Mouse (Mus musculus) forebrain, embryonic 16.5 days (tissue): ENCODE measurements around the gene Psen1. TPM values are rescaled to one million over a fixed set of nuclear protein-coding genes. Genes with fewer than 3 reads are reported as not detected.

Experiments used
- ATAC-seq: fragments of 200-750 bp; cut with Nextera tagmentation; 2 replicates; pipeline ENCODE4 v1.8.0; 2017; ENCODE audit warnings: mild to moderate bottlenecking, moderate library complexity
- H3K27ac ChIP-seq: fragments of 300-500 bp; sonication (generic); 2 replicates; pipeline ENCODE4 v1.5.1; 2014; ENCODE audit warnings: low read length, control low read depth
- H3K27me3 ChIP-seq: fragments of 300-500 bp; sonication (generic); replicated peaks from 2 replicates; pipeline ENCODE4 v1.6.1; 2014; ENCODE audit warnings: low read length; ENCODE audit not compliant: control insufficient read depth, insufficient read depth
- H3K36me3 ChIP-seq: fragments of 300-500 bp; sonication (generic); 2 replicates; pipeline ENCODE4 v1.6.1; 2014; ENCODE audit not compliant: control insufficient read depth, insufficient read depth
- H3K4me1 ChIP-seq: fragments of 300-500 bp; sonication (generic); replicated peaks from 2 replicates; pipeline ENCODE4 v1.6.1; 2014; ENCODE audit warnings: low read length; ENCODE audit not compliant: control insufficient read depth, insufficient read depth
- H3K4me2 ChIP-seq: fragments of 300-500 bp; sonication (generic); 2 replicates; pipeline ENCODE4 v1.6.1; 2014; ENCODE audit warnings: mild to moderate bottlenecking, low read length, control low read depth
- H3K4me3 ChIP-seq: fragments of 300-500 bp; sonication (generic); replicated peaks from 2 replicates; pipeline ENCODE4 v1.5.1; 2014; ENCODE audit warnings: mild to moderate bottlenecking, low read length, control low read depth
- H3K9ac ChIP-seq: fragments of 300-500 bp; sonication (generic); replicated peaks from 2 replicates; pipeline ENCODE4 v1.6.1; 2014; ENCODE audit warnings: low read depth, low read length, control low read depth
- H3K9me3 ChIP-seq: fragments of 300-500 bp; sonication (generic); 2 replicates; pipeline ENCODE4 v1.6.1; 2016; ENCODE audit warnings: low read length; ENCODE audit not compliant: control insufficient read depth
- WGBS: fragments of 180-500 bp; shearing (Covaris S2); extraction: QIAGEN DNeasy Blood & Tissue Kit; methylation state at CpG from one replicate; pipeline ENCODE4 v1.1.7; 2014; 5-methylcytosine and 5-hydroxymethylcytosine counted together
- polyA plus RNA-seq: library from polyadenylated mRNA; unstranded; fragments of >200 nt; fragmentation: Nextera tagmentation; extraction: Ambion mirVana; gene quantifications from 2 replicates; pipeline ENCODE4 v1.2.1, GENCODE M21; 2015

Gene Psen1
- polyA plus RNA-seq, 1 experiment from 2014 or later: 73.7 TPM

DNA sequence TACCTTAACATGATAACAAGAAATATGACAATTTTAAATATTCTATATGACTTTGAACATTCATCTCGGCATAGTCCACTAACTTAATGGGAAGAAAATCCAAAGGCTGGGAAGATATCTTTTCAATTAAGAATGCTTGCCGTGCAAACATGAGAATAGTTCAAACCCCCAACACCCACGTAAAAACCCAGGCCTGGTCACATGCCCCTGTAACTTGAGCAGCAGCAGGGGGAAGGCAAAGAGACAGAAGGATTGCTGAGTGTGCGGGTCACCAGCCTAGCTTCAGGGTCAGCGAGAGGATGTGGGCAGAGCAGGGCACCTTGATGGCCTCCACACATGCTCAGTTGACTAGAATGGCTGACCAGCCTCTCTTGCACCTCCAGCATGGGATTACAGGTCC lies 53.8 kb downstream of the Psen1 start:
- WGBS: 82% methylated on average over 5 of the region's 5 CpGs

DNA sequence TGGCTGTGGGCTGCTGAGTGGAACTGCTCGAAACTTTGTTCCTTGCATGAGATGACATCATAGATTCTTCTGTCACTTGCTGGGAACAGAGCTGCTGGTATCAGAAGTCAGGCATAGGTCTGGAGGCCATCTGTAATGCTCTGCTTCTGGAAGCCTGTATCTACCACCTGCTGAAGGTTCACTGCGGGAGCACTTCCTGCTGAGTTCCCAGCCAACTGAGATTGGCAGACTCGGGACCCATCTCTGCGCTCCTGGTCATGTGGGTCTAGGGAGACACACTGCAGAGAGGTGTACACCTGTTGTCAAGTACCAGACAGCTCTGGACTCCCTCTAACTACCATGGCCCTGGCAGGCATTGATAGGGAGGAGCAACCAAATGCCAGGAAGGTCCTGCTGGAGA lies 54.9 kb downstream of the Psen1 start:
- Histone ChIP-seq H3K36me3 (no peaks in the 10 kb centered on the region), H3K4me2 (no peak overlapping the region), H3K9me3 (peaks cover 2% of the 10 kb centered on the region; the same call in 1 of the 2 replicates), H3K4me1 (no peaks in the 10 kb centered on the region), H3K9ac (no peak overlapping the region), H3K4me3 (no peak overlapping the region), H3K27ac (no peak overlapping the region), H3K27me3 (no peaks in the 10 kb centered on the region)
- WGBS: 84% methylated on average over 4 of the region's 4 CpGs
- no peak for ATAC-seq

More for the DNA sequence above, 53.8 kb downstream of the Psen1 start:
- Histone ChIP-seq H3K27ac (no peak overlapping the region), H3K9me3 (peaks cover 2% of the 10 kb centered on the region; the same call in 1 of the 2 replicates), H3K4me1 (no peaks in the 10 kb centered on the region), H3K27me3 (no peaks in the 10 kb centered on the region), H3K36me3 (0 out of 2 replicates have a peak, but pooled peaks cover 2% of the 10 kb centered on the region), H3K4me3 (no peak overlapping the region), H3K9ac (no peak overlapping the region), H3K4me2 (no peak overlapping the region)
- no peak for ATAC-seq

DNA sequence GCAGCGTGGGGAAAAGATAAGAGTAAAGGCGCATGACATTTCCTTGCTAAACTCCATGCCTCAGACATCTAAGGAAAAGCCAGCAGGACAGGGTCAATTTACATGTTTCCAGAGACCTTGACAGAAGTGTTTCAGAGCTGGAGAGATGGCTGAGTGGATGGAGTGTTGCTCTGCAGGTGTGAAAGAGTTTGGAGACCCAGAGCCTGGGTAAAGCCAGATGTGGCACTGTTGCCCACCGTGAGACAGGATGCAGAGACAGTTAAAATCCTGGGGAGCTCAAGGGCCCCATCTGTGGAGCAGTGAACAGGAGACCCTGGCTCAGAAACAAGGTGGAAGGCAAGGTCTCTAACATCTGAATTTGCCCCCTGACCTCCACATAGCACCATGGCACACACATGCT lies 55.8 kb downstream of the Psen1 start:
- Histone ChIP-seq H3K4me2 (no peak overlapping the region), H3K27ac (no peak overlapping the region), H3K4me1 (no peaks in the 10 kb centered on the region), H3K36me3 (no peaks in the 10 kb centered on the region), H3K27me3 (no peaks in the 10 kb centered on the region), H3K9me3 (peaks cover 2% of the 10 kb centered on the region; the same call in 1 of the 2 replicates), H3K4me3 (no peak overlapping the region), H3K9ac (no peak overlapping the region)
- WGBS: 83% methylated on average over 3 of the region's 3 CpGs
- ATAC-seq: no peak

DNA sequence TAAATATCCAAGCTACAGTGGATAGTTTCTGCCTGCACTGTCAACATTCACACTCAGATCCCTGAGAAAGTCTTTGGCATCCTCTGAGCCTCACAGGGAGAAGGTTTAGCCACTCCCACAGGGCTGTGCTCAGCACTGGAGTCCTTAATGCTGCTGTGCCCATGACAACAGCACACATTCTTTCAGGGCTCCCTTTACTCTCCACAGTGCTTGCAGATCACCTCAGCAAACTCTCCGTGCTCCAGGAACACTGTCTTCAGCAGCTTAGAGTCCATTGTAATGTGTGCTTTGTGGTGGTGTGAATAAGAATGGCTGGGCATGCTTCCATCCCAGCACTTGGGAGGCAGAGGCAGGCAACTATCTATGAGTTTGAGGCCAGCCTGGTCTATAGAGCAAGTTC lies 61.2 kb downstream of the Psen1 start:
- no peak overlapping the region for H3K9ac ChIP-seq
- H3K4me3 ChIP-seq: no peak overlapping the region
- no peaks in the 10 kb centered on the region for H3K36me3 ChIP-seq
- no peaks in the 10 kb centered on the region for H3K27me3 ChIP-seq
- no peaks in the 10 kb centered on the region for H3K9me3 ChIP-seq
- WGBS: 48% methylated on average over 1 of the region's 1 CpGs
- no peak overlapping the region for H3K4me2 ChIP-seq
- no peaks in the 10 kb centered on the region for H3K4me1 ChIP-seq
- no peak overlapping the region for H3K27ac ChIP-seq
- no peak for ATAC-seq

DNA sequence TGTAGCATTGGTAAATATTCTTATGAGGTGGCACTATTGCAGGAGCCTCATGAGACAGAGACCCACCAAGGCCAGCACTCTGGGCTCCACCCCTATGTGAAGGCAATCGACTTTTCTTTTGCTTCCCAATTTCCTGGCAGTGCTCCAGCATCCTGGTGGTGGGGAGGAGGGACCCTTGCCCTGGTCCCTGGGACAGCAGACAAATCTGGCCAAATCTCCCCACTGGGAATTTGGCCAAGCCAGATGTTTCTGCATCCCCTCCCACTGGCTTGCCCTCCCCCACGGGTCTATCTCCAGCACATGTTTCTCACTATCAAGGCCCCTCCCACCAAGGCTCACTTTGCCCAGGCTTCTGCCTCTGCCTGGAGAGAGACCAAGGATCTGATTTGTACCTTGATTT lies 64.5 kb downstream of the Psen1 start:
- Histone ChIP-seq H3K9ac (no peak overlapping the region), H3K27me3 (no peaks in the 10 kb centered on the region), H3K9me3 (no peaks in the 10 kb centered on the region), H3K36me3 (no peaks in the 10 kb centered on the region), H3K4me2 (no peak overlapping the region), H3K27ac (no peak overlapping the region), H3K4me3 (no peak overlapping the region), H3K4me1 (no peaks in the 10 kb centered on the region)
- 47% methylated on average over 2 of the region's 2 CpGs for WGBS
- ATAC-seq: no peak

DNA sequence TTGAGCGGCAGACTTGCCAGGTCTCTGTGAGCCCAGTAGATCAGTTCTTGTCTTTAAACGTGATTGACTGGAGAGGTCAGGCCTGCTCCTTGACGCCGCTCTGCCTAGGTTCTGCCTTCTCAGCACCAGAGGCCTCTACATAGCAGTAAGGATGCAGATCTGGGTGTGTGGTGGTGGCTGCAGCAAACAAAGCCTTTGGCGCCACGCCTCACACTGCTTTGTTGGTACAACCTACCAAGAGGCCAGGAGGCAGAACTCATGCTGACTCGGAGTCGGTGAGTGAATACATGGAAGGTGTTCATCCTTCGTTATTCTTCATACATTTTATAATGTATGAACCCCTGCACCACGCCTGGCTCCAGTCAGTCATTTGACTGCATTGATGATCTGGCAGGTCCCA lies 70.8 kb downstream of the Psen1 start:
- H3K4me1 ChIP-seq: peaks cover 10% of the 10 kb centered on the region
- no peaks in the 10 kb centered on the region for H3K36me3 ChIP-seq
- H3K9me3 ChIP-seq: no peaks in the 10 kb centered on the region
- WGBS: 68% methylated on average over 10 of the region's 10 CpGs
- no peak overlapping the region for H3K4me2 ChIP-seq
- no peak overlapping the region for H3K9ac ChIP-seq
- no peak for ATAC-seq
- H3K4me3 ChIP-seq: no peak overlapping the region
- no peaks in the 10 kb centered on the region for H3K27me3 ChIP-seq
- H3K27ac ChIP-seq: no peak overlapping the region

DNA sequence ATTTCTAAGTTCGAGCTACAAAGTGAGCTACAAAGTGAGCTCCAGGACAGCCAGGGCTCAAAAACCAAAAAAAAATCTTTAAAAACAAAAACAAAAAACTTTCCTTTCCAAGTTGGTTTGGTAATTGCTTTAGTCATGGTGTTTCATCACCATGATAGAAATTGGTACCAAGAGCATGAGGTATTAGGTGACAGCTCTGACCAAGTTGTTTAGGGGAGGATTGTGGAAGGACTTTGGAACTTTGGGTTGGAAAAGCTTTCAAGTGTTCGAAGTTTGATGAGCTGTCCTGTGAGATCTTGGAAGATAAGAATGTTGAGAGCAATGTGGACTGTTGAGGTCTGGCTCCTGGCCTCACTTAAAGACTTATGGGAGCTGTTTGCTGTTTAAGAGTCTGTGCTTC lies 72.2 kb downstream of the Psen1 start:
- Histone ChIP-seq H3K36me3 (no peaks in the 10 kb centered on the region), H3K4me3 (no peak overlapping the region), H3K4me2 (no peak overlapping the region), H3K27ac (no peak overlapping the region), H3K9me3 (no peaks in the 10 kb centered on the region), H3K4me1 (peaks cover 16% of the 10 kb centered on the region), H3K9ac (no peak overlapping the region), H3K27me3 (no peaks in the 10 kb centered on the region)
- WGBS: 96% methylated on average over 2 of the region's 2 CpGs
- no peak for ATAC-seq

DNA sequence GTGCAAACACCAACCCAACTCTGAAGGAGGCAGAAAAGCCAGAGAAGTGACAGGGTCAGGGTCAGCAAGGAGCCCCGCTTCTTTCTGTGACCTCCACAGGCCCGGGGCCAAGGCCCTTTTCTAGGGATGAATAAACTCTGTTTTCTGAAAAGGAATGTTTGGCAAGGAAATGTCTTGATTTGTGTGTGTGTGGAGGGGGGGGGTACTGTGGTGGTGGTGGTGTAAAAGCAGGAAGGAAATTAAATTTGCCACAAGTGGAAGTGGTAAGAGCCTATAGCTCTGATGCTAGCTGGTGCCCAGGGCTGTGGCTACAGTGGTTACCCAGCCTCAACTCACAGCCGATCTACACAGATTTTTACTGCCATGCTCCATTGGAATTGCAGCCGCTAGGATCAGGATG lies 74.8 kb downstream of the Psen1 start:
- peaks cover 16% of the 10 kb centered on the region for H3K4me1 ChIP-seq
- H3K9me3 ChIP-seq: no peaks in the 10 kb centered on the region
- no peak overlapping the region for H3K4me3 ChIP-seq
- WGBS: 25% methylated on average over 4 of the region's 4 CpGs
- no peak overlapping the region for H3K4me2 ChIP-seq
- H3K9ac ChIP-seq: no peak overlapping the region
- H3K27me3 ChIP-seq: no peaks in the 10 kb centered on the region
- H3K36me3 ChIP-seq: no peaks in the 10 kb centered on the region
- H3K27ac ChIP-seq: no peak overlapping the region
- ATAC-seq: no peak

DNA sequence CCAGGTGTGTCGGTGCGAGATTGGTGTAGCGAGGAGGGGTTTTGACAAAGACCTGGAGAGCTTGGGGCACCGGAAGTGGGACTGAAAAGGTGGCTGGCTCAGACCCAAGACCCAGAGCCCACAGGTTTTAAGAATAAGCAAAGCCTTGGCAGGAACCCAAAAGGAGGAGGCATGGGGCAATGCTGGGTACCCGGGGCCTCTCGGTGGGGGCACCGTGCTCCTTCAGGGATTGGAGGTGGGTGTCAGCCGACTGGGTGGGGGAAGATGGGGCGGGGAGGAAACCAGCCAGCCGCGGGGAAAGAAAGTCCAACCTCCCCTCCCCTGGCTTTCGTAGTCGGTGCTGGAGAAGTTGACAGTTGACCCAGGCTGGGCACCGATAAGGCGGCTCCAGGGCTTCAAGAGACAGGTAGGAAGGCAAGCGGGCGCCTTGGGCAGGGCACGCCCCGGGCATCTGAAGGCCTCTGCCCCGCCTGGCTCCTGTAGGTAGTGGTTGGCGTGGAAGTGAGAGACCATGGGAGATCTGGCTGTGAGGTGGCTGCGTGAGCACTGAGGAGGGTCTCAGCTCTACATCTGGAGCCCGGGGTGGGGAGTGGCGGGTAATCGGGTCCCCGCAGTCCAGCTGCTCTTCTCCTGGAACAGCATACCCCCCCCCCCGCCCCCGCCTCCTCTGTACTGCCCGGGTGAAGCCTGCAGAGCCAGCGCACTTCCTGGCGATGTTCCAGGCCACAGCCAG lies 75.5 kb downstream of the Psen1 start, which contains the start of gene Papln:
Gene Papln (plus strand): TSS at position 324 of the 733 bp plus-strand sequence.
- H3K4me1 ChIP-seq: peaks cover 16% of the 10 kb centered on the region
- H3K36me3 ChIP-seq: no peaks in the 10 kb centered on the region
- no peak within 1 kb of the TSS for H3K27ac ChIP-seq
- peak; percentile 36; the same call in 1 of the 2 replicates for ATAC-seq
- 8% methylated on average over 31 of the region's 31 CpGs for WGBS
- H3K4me2 ChIP-seq: peak within 1 kb of the TSS; percentile 54
- no peaks in the 10 kb centered on the region for H3K9me3 ChIP-seq
- peak within 1 kb of the TSS; percentile 31 for H3K4me3 ChIP-seq
- no peaks in the 10 kb centered on the region for H3K27me3 ChIP-seq
- H3K9ac ChIP-seq: 0 out of 2 replicates have a peak within 1 kb of the TSS, but pooled peaks have one; percentile 1
